ENCODE assay signal across 17 mouse cellular contexts in the genomic region with DNA sequence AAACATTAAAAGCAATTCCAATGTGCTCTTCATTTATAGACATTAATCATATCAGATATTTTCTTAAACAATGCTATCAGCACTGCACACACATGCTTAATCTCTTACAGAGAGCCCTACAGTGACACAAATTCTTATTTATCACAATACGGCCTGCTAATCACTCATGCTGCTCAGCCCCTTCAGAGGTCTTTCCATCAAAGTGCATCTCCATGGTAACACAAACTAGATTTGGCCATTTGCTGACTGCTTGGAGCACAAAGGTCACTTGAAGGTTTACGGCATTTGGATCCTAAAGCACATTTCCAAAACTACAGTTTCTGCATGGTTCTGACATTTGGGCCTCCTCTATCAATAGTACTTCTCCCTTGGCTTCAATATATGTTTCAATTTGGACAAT.
DNase-seq lines count a peak whose midpoint lies in the region; ATAC-seq and TF ChIP-seq lines count a peak whose summit lies in the region.
"Had no signal": no experiment of that assay in that cellular context is flagged by ENCODE, and none has a peak within 500 bp of the region (broad histone marks: within the 10 kb centered on the region; RNA-seq: fewer than 3 reads in every experiment).

No protein-coding gene starts in this region.

- H3K27me3 ChIP-seq in hindbrain, embryonic 16.5 days (replicated peaks; ENCODE audit: control insufficient read depth, insufficient read depth, low read length), result no peaks in the 10 kb centered on the region
- no peaks in the 10 kb centered on the region for H3K27me3 ChIP-seq in midbrain, embryonic 15.5 days (replicated peaks)
- H3K27me3 ChIP-seq in stomach, postnatal 0 days (ENCODE audit: control insufficient read depth, insufficient read depth, low read length), result no peaks in the 10 kb centered on the region
- H3K27me3 ChIP-seq: forebrain, embryonic 15.5 days; limb, embryonic 13.5 days; liver, embryonic 15.5 days; Patski had no signal

- no peaks in the 10 kb centered on the region for H3K4me1 ChIP-seq in hindbrain, embryonic 16.5 days (ENCODE audit: control insufficient read depth, insufficient read depth, low read depth, low read length)
- 0 out of 2 replicates have a peak, but pooled peaks cover 6% of the 10 kb centered on the region for H3K4me1 ChIP-seq in midbrain, embryonic 15.5 days
- no peaks in the 10 kb centered on the region for H3K4me1 ChIP-seq in stomach, postnatal 0 days (replicated peaks; ENCODE audit: control insufficient read depth, insufficient read depth)
- H3K4me1 ChIP-seq: forebrain, embryonic 15.5 days; limb, embryonic 13.5 days; liver, embryonic 15.5 days had no signal

- no peak overlapping the region for H3K9ac ChIP-seq in hindbrain, embryonic 16.5 days (ENCODE audit: low read depth, low read length)
- H3K9ac ChIP-seq in midbrain, embryonic 15.5 days, result no peak overlapping the region
- H3K9ac ChIP-seq in stomach, postnatal 0 days (ENCODE audit: low read length), result no peak overlapping the region
- H3K9ac ChIP-seq: forebrain, embryonic 15.5 days; limb, embryonic 13.5 days; liver, embryonic 15.5 days had no signal

- H3K27ac ChIP-seq in hindbrain, embryonic 16.5 days (ENCODE audit: low read depth, low read length), result no peak overlapping the region
- no peak overlapping the region for H3K27ac ChIP-seq in midbrain, embryonic 15.5 days
- no peak overlapping the region for H3K27ac ChIP-seq in stomach, postnatal 0 days (replicated peaks)
- H3K27ac ChIP-seq: forebrain, embryonic 15.5 days; heart, adult 2 months; limb, embryonic 13.5 days; liver, embryonic 15.5 days had no signal

- TF ChIP-seq CTCF in stomach, postnatal 0 days (IDR thresholded peaks at IDR 0.05; ENCODE audit: low read depth), result no peak

- H3K4me2 ChIP-seq in hindbrain, embryonic 16.5 days (ENCODE audit: low read length), result no peak overlapping the region
- no peak overlapping the region for H3K4me2 ChIP-seq in midbrain, embryonic 15.5 days
- H3K4me2 ChIP-seq in stomach, postnatal 0 days (replicated peaks; ENCODE audit: low read depth), result no peak overlapping the region
- H3K4me2 ChIP-seq: forebrain, embryonic 15.5 days; limb, embryonic 13.5 days; liver, embryonic 15.5 days had no signal

- H3K9me3 ChIP-seq in hindbrain, embryonic 16.5 days (ENCODE audit: control insufficient read depth, low read length), result no peaks in the 10 kb centered on the region
- H3K9me3 ChIP-seq in midbrain, embryonic 15.5 days, result no peaks in the 10 kb centered on the region
- H3K9me3 ChIP-seq in stomach, postnatal 0 days (ENCODE audit: control insufficient read depth, low read length), result no peaks in the 10 kb centered on the region
- H3K9me3 ChIP-seq: forebrain, embryonic 15.5 days; limb, embryonic 13.5 days; liver, embryonic 15.5 days had no signal

- no peaks in the 10 kb centered on the region for H3K36me3 ChIP-seq in hindbrain, embryonic 16.5 days (ENCODE audit: control insufficient read depth, insufficient read depth, low read length)
- no peaks in the 10 kb centered on the region for H3K36me3 ChIP-seq in midbrain, embryonic 15.5 days (replicated peaks)
- H3K36me3 ChIP-seq in stomach, postnatal 0 days (ENCODE audit: control insufficient read depth, insufficient read depth, low read length), result no peaks in the 10 kb centered on the region
- H3K36me3 ChIP-seq: forebrain, embryonic 15.5 days; limb, embryonic 13.5 days; liver, embryonic 15.5 days had no signal

- WGBS in hindbrain, embryonic 16.5 days, result 10% methylated on average over 2 of the region's 2 CpGs
- 5% methylated on average over 2 of the region's 2 CpGs for WGBS in midbrain, embryonic 15.5 days
- 28% methylated on average over 2 of the region's 2 CpGs for WGBS in stomach, postnatal 0 days

- TF ChIP-seq EP300 in stomach, postnatal 0 days (optimal IDR thresholded peaks at IDR 0.05), result no peak

- DNase-seq in MN1 (ENCODE audit: low spot score), result peak; percentile 30
- DNase-seq in embryo, embryonic 10.5 days (ENCODE audit: low spot score), result peak; percentile 65
- DNase-seq in gastrocnemius, postnatal 14 days, result no peak
- DNase-seq in stomach, postnatal 0 days (ENCODE audit: low spot score), result no peak
- DNase-seq in adrenal gland, postnatal 10 days, result no peak
- DNase-seq: adrenal gland, postnatal 36 days; cerebellum, adult 9-11 months; heart, adult 2 months; kidney, adult 9 months; kidney, postnatal 4 days; thymus, postnatal 4 days had no signal

- peak; percentile 52; the same call in 1 of the 2 replicates for ATAC-seq in hindbrain, embryonic 16.5 days
- ATAC-seq in midbrain, embryonic 15.5 days (replicated peaks), result peak; percentile 79
- ATAC-seq in stomach, postnatal 0 days (ENCODE audit: low FRiP score, low TSS enrichment), result no peak
- ATAC-seq: forebrain, embryonic 15.5 days; Patski had no signal

- intact Hi-C loops in gastrocnemius, postnatal 14 days (cut with DNase I; ENCODE audit: low total_unique reads), result no loop called here

- no peak overlapping the region for H3K4me3 ChIP-seq in hindbrain, embryonic 16.5 days (ENCODE audit: low read length)
- H3K4me3 ChIP-seq in midbrain, embryonic 15.5 days, result no peak overlapping the region
- H3K4me3 ChIP-seq in stomach, postnatal 0 days (ENCODE audit: low read depth, low read length), result no peak overlapping the region
- H3K4me3 ChIP-seq: forebrain, embryonic 15.5 days; heart, adult 2 months; limb, embryonic 13.5 days; liver, embryonic 15.5 days had no signal

Comparison
In these comparisons a context has a peak if more than half of its experiments do, and no peak if none do; other contexts are left out.
1. DNase-seq: peak in MN1 (single experiment) and embryo, embryonic 10.5 days (single experiment); none in gastrocnemius, postnatal 14 days (single experiment), stomach, postnatal 0 days (single experiment) and adrenal gland, postnatal 10 days (single experiment).